Mouse (Mus musculus) neural tube, embryonic 13.5 days (tissue): ENCODE measurements at regions not wholly inside any gene's neighbourhood (a gene's known extent, or its start where the extent isn't known, plus 50 kb on each side); places are given as distances from the start of the nearest gene placed in this dataset.

Experiments used
- ATAC-seq: fragments of 200-750 bp; cut with Nextera tagmentation; 2 replicates; pipeline ENCODE4 v1.8.0; 2017; ENCODE audit warnings: low read depth, mild to moderate bottlenecking, moderate TSS enrichment, moderate library complexity
- H3K27ac ChIP-seq: fragments of 300-500 bp; sonication (generic); replicated peaks from 2 replicates; pipeline ENCODE4 v1.5.1; 2015; ENCODE audit warnings: moderate library complexity, mild to moderate bottlenecking, inconsistent platforms
- H3K27me3 ChIP-seq: fragments of 300-500 bp; sonication (generic); 2 replicates; pipeline ENCODE4 v1.6.1; 2015; ENCODE audit warnings: mild to moderate bottlenecking, inconsistent platforms
- H3K36me3 ChIP-seq: fragments of 300-500 bp; sonication (generic); 2 replicates; pipeline ENCODE4 v1.6.1; 2015; ENCODE audit warnings: mild to moderate bottlenecking, inconsistent platforms
- H3K4me1 ChIP-seq: fragments of 300-500 bp; sonication (generic); replicated peaks from 2 replicates; pipeline ENCODE4 v1.6.1; 2015; ENCODE audit warnings: inconsistent platforms
- H3K4me2 ChIP-seq: fragments of 300-500 bp; sonication (generic); 2 replicates; pipeline ENCODE4 v1.6.1; 2015; ENCODE audit warnings: inconsistent platforms, mild to moderate bottlenecking, moderate library complexity
- H3K4me3 ChIP-seq: fragments of 300-500 bp; sonication (generic); 2 replicates; pipeline ENCODE4 v1.5.1; 2015; ENCODE audit warnings: mild to moderate bottlenecking, inconsistent platforms
- H3K9ac ChIP-seq: fragments of 300-500 bp; sonication (generic); 2 replicates; pipeline ENCODE4 v1.6.1; 2015; ENCODE audit warnings: moderate library complexity, mild to moderate bottlenecking, inconsistent platforms
- H3K9me3 ChIP-seq: fragments of 300-500 bp; sonication (generic); 2 replicates; pipeline ENCODE4 v1.6.1; 2016; ENCODE audit warnings: inconsistent platforms
- WGBS: fragments of 180-500 bp; shearing (Covaris S2); methylation state at CpG from one replicate; pipeline ENCODE4 v1.1.7; 2015; 5-methylcytosine and 5-hydroxymethylcytosine counted together

DNA sequence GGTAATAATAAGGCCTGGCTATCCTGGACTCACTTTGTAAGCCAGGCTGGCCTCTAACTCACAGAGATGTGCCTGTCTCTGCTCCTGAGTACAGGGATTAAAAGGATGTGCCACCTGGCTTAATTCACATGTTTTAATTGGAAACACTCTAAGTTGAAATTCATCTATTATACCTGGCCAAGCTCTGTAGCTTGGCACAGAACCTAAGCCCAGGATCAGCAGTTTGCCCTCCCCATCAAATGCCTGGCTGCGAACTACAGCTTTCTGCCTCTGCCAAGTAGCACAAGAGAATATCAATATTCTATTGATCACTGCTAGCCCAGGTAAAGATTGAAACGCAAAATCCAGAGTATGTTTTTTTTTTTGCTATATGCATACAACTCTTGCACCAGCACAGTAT, 200.3 kb upstream of the Ccdc122 start:
- no peak for ATAC-seq
- H3K36me3 ChIP-seq: no peaks in the 10 kb centered on the region
- no peaks in the 10 kb centered on the region for H3K9me3 ChIP-seq
- no peak overlapping the region for H3K27ac ChIP-seq
- no peak overlapping the region for H3K9ac ChIP-seq
- peaks cover 13% of the 10 kb centered on the region; the same call in 1 of the 2 replicates for H3K4me1 ChIP-seq
- no peaks in the 10 kb centered on the region for H3K27me3 ChIP-seq
- H3K4me3 ChIP-seq: no peak overlapping the region
- no peak overlapping the region for H3K4me2 ChIP-seq
- 89% methylated on average over 2 of the region's 2 CpGs for WGBS

DNA sequence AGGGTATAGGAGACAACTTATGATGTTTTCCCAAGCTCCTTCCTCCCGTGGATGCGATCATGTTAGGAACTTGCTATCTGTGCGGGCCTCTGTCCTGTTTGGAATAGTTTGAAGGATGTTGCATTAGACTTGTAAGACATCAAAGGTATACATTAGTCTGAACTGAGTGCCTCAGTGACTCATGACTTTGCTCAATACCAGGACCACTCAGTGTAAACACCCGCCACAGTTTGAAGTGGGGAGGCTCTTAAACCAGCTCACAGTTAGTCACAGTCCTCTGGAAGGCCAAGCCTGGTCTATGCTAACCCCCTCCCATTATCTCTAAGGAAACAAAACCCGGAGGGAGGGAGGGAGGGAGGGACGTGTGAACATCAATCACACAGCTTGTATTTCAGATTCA, 202.5 kb upstream of the Ccdc122 start:
- Histone ChIP-seq H3K9ac (no peak overlapping the region), H3K36me3 (no peaks in the 10 kb centered on the region), H3K27ac (no peak overlapping the region), H3K9me3 (no peaks in the 10 kb centered on the region), H3K4me1 (peaks cover 9% of the 10 kb centered on the region; the same call in 1 of the 2 replicates), H3K4me3 (no peak overlapping the region), H3K27me3 (no peaks in the 10 kb centered on the region), H3K4me2 (no peak overlapping the region)
- no peak for ATAC-seq
- 64% methylated on average over 6 of the region's 6 CpGs for WGBS

GRCm38 (mm10) chr14:76829161-76829510, 207.4 kb upstream of the Ccdc122 start:
- no peak overlapping the region for H3K9ac ChIP-seq
- 85% methylated on average over 1 of the region's 1 CpGs for WGBS
- no peaks in the 10 kb centered on the region for H3K4me1 ChIP-seq
- no peak overlapping the region for H3K4me3 ChIP-seq
- no peak for ATAC-seq
- no peak overlapping the region for H3K27ac ChIP-seq
- H3K36me3 ChIP-seq: no peaks in the 10 kb centered on the region
- H3K27me3 ChIP-seq: no peaks in the 10 kb centered on the region
- H3K4me2 ChIP-seq: no peak overlapping the region
- no peaks in the 10 kb centered on the region for H3K9me3 ChIP-seq

GRCm38 (mm10) chr14:76828453-76829160, 208.0 kb upstream of the Ccdc122 start:
- Histone ChIP-seq H3K9me3 (no peaks in the 10 kb centered on the region), H3K4me1 (no peaks in the 10 kb centered on the region), H3K4me2 (no peak overlapping the region), H3K9ac (no peak overlapping the region), H3K27me3 (no peaks in the 10 kb centered on the region), H3K4me3 (no peak overlapping the region), H3K36me3 (no peaks in the 10 kb centered on the region), H3K27ac (no peak overlapping the region)
- WGBS: 85% methylated on average over 10 of the region's 10 CpGs
- no peak for ATAC-seq

DNA sequence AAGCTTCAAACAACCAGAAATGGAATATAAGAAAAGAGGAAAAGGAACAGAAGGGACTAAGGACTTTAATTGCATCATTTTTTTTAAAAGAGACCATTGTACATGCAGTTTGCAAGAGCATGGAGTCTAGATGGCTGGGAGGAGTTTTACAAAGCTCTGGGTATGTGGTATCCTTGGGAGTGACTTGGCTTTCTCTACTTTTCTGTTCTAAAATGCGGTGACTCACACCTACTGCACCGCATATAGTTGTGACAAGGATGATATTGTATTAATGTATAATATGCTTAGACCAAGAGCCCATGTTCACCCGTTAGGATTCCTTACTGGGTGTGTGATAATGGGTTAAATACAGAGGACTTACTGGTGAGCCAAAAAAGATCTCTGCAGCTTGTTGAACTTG, 212.5 kb upstream of the Ccdc122 start:
- ATAC-seq: no peak
- H3K4me3 ChIP-seq: no peak overlapping the region
- H3K36me3 ChIP-seq: no peaks in the 10 kb centered on the region
- H3K27me3 ChIP-seq: no peaks in the 10 kb centered on the region
- H3K4me2 ChIP-seq: no peak overlapping the region
- 95% methylated on average over 3 of the region's 3 CpGs for WGBS
- H3K9ac ChIP-seq: no peak overlapping the region
- no peak overlapping the region for H3K27ac ChIP-seq
- no peaks in the 10 kb centered on the region for H3K9me3 ChIP-seq
- H3K4me1 ChIP-seq: peaks cover 13% of the 10 kb centered on the region

GRCm38 (mm10) chr14:76822766-76823325, 213.7 kb upstream of the Ccdc122 start:
- Histone ChIP-seq H3K27me3 (no peaks in the 10 kb centered on the region), H3K9ac (no peak overlapping the region), H3K4me2 (no peak overlapping the region), H3K4me3 (no peak overlapping the region), H3K9me3 (no peaks in the 10 kb centered on the region), H3K36me3 (no peaks in the 10 kb centered on the region), H3K27ac (no peak overlapping the region), H3K4me1 (peaks cover 22% of the 10 kb centered on the region)
- WGBS: 78% methylated on average over 9 of the region's 9 CpGs
- no peak for ATAC-seq

- Histone ChIP-seq H3K9me3 (no peaks in the 10 kb centered on the region), H3K4me2 (no peak overlapping the region), H3K4me3 (no peak overlapping the region), H3K9ac (no peak overlapping the region), H3K27ac (no peak overlapping the region), H3K4me1 (peaks cover 25% of the 10 kb centered on the region), H3K27me3 (no peaks in the 10 kb centered on the region), H3K36me3 (no peaks in the 10 kb centered on the region)
- no peak for ATAC-seq
- 76% methylated on average over 8 of the region's 8 CpGs for WGBS
Measured at GRCm38 (mm10) chr14:76821892-76822291, 214.7 kb upstream of the Ccdc122 start.

DNA sequence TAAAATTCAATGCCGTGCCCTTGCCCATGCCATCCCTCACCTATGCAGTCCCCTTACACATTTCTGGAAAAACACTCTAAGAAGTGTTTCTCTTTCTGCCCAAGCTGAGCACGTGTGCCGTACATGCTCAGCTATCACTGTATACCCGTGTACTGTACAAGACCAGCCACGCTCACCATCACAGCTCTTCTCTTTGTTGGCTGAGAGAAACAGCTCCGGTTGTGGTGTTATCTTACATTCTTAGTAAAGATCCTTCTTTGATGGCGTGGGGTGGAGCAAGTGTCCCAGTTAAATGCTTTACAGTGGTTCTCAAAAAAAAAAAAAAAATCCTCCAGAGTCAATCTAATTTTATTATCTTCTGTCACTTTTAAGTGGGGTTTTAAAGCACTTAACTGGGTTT, 215.1 kb upstream of the Ccdc122 start:
- Histone ChIP-seq H3K4me1 (peaks cover 25% of the 10 kb centered on the region), H3K27me3 (no peaks in the 10 kb centered on the region), H3K9me3 (no peaks in the 10 kb centered on the region), H3K4me2 (no peak overlapping the region), H3K27ac (no peak overlapping the region), H3K4me3 (no peak overlapping the region), H3K36me3 (no peaks in the 10 kb centered on the region), H3K9ac (no peak overlapping the region)
- no peak for ATAC-seq
- 68% methylated on average over 7 of the region's 7 CpGs for WGBS

GRCm38 (mm10) chr14:76820989-76821388, 215.6 kb upstream of the Ccdc122 start:
- H3K9ac ChIP-seq: no peak overlapping the region
- H3K27ac ChIP-seq: no peak overlapping the region
- no peak overlapping the region for H3K4me2 ChIP-seq
- H3K9me3 ChIP-seq: no peaks in the 10 kb centered on the region
- peaks cover 25% of the 10 kb centered on the region for H3K4me1 ChIP-seq
- H3K36me3 ChIP-seq: no peaks in the 10 kb centered on the region
- no peak for ATAC-seq
- no peak overlapping the region for H3K4me3 ChIP-seq
- WGBS: 75% methylated on average over 6 of the region's 6 CpGs
- no peaks in the 10 kb centered on the region for H3K27me3 ChIP-seq

DNA sequence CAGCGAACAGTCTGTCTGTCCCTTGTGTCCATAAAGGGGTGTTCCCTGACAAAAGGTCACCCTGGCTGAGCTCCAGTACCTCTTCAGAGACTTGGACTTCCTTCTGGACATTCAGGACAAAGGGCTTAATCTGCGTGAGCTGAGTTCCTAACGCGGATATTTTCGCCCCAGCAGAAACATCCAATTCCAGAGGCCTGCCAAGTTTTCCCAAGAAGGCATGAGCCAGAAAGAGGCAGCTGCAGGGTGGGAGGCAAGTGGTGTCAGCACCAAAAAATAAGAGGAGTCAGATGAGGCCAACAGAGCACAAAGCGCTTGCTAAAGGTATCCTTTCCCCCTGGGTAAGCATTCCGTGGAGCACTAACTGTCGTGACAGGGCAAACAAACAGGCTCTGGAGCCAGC, 216.9 kb upstream of the Ccdc122 start:
- peak; percentile 56; the same call in 1 of the 2 replicates for ATAC-seq
- Histone ChIP-seq H3K4me2 (no peak overlapping the region), H3K4me1 (peaks cover 25% of the 10 kb centered on the region), H3K36me3 (no peaks in the 10 kb centered on the region), H3K27me3 (no peaks in the 10 kb centered on the region), H3K9me3 (no peaks in the 10 kb centered on the region), H3K27ac (peak overlapping the region; percentile 52), H3K9ac (no peak overlapping the region), H3K4me3 (no peak overlapping the region)
- WGBS: 36% methylated on average over 8 of the region's 8 CpGs

- 60% methylated on average over 10 of the region's 10 CpGs for WGBS
- Histone ChIP-seq H3K9ac (no peak overlapping the region), H3K27me3 (no peaks in the 10 kb centered on the region), H3K4me2 (no peak overlapping the region), H3K36me3 (no peaks in the 10 kb centered on the region), H3K9me3 (no peaks in the 10 kb centered on the region), H3K4me1 (peaks cover 31% of the 10 kb centered on the region), H3K4me3 (no peak overlapping the region), H3K27ac (no peak overlapping the region)
- ATAC-seq: no peak
Measured at GRCm38 (mm10) chr14:76818256-76819010, 218.1 kb upstream of the Ccdc122 start.

DNA sequence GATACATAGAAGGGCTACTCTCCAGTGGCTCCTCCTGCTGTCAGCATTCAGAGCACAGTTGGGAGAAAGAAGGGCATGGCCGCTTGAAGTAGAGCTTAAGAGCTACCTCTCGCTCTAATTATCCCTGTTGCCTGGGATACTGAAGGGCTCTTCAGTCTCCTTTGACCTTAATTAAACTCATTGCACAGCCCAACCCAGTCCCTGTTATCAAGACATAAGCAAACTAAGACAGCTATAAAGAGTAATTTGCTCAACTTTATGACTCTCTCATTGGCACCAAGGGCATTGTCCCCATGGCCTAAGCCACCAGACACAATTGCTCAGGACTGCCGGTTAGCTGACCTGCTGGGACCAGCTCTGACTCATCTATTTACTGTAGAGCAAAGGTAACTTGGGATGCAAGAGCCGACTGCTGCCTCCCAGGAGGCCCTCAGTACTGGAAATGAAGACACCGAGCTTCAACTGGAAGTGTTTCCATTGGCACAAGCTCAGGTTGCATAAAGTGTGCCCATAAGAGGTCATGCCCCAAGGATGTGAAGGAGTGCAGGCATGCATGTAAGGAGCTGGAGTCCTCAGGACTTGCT, 219.3 kb upstream of the Ccdc122 start:
- Histone ChIP-seq H3K9ac (no peak overlapping the region), H3K4me1 (peaks cover 31% of the 10 kb centered on the region), H3K36me3 (no peaks in the 10 kb centered on the region), H3K27me3 (no peaks in the 10 kb centered on the region), H3K9me3 (no peaks in the 10 kb centered on the region), H3K4me3 (no peak overlapping the region), H3K4me2 (no peak overlapping the region), H3K27ac (no peak overlapping the region)
- ATAC-seq: no peak
- 19% methylated on average over 5 of the region's 5 CpGs for WGBS
